Mouse (Mus musculus): ENCODE measurements at regions not wholly inside any gene's neighbourhood (a gene's known extent, or its start where the extent isn't known, plus 50 kb on each side); places are given as distances from the start of the nearest gene placed in this dataset.
A peak's percentile ranks its signal among the peaks of the same experiment; 100 is the strongest.

DNA sequence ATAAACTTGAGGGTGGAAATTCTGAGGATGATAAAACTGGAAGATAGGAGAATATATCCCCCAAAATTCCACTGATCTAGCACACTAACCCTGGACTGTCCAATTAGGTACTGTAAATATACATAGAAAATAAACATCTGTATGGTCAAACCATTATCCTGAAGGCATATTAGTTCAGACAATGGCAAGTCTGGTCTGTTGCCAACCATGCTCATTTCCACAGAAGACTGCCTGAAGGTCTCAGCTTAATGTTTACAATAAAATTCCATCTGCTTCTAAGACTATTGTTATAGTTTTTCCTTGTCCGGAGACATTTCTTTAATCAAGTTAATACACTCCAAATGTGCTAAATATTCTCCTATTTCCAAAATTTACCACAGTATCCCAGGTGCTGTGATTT is 441.2 kb downstream of the Sorl1 start:
- DNase-seq (ENCODE audit: low spot score), result no peak

DNA sequence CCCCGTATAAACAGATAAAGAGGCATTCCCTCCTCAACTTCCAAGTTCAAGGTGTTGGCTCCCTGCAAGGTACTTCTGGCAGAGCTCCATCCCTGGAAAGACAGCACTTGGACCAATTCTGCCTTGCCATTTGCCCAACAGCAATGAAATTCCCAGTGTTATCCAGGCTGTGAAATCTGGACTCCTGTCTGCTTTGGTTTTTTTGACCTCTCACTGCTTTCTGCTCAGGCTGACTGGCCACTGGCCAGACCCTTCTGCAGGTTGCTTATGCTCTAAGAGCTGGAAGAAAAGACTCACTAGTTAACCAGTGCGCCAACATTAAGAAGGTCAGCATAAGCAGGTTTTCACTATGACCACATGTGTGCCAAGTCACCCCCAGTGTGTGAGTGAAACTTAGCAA is 448.4 kb downstream of the Sorl1 start:
- no peak for DNase-seq (ENCODE audit: low spot score)

DNA sequence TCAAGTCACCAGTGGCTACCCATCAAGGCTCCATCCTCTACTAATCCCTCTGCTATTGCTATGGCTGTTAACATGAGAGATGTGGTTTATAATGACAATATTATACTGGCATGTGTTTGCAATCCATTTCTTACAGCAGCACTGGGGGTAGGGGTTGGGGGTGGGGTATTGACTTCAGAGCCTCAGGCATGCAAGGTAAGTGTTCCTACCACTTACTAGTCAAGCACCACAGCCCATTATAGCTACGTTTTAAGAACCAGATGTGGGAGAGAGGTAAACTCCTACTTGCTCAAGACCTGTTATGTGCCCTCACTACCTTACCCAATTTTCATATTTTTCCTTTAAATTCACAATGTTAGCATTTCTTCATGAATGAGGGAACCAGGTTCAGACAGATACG is 451.1 kb downstream of the Sorl1 start:
- DNase-seq (ENCODE audit: low spot score), result no peak

DNA sequence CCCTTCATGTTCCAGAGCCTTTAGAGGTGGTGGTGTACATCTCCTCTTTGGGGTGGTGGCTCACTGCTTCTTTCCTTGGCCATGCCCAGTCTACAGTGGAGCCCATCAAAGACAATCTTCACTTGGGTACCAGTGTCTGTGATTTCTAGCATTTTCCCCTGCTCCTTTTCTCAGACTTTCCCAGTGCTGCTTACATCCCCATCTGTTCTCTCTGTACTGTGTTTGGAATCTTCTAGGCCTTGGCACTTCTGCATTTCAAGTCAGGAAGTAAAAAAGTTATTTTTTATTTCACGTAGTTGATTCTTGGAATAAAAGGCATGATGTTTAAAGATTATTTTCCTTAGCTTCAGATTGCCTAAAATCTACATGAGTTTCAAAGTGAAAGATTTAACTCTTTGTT is 455.4 kb downstream of the Sorl1 start:
- no peak for DNase-seq (ENCODE audit: low spot score)

DNA sequence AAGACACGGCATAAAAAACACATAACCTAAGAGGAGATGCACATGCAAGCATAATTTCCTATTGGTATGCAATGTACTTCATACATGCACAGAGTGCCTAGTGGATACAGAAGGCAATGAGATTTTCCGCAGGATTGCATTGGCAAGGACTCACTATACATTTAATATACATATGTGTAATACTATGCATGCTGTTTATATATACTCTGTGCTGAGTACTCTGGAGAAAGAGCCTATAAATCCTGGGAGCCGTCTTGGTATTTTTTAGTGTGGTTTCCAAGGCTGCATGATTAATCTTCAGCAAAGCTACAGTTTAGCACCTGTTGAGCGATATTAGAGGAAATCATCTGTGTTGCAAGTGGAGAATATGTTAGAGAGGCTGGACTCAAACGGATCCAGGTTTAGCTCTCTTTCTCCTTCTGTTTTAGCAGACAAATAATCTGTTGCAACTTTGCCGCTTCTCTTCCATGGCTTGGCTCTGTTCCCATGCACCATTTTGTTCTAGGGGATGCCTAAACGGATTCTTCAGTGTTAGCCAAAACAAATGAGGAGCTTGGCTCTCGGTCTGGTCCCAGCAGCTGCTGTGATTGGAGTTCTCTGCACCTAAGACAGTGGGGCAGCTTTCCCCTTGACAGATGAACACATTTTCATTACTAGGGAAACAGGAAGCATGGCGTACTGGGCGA is 459.0 kb downstream of the Sorl1 start:
- peak; percentile 9 for DNase-seq (ENCODE audit: low spot score)

DNA sequence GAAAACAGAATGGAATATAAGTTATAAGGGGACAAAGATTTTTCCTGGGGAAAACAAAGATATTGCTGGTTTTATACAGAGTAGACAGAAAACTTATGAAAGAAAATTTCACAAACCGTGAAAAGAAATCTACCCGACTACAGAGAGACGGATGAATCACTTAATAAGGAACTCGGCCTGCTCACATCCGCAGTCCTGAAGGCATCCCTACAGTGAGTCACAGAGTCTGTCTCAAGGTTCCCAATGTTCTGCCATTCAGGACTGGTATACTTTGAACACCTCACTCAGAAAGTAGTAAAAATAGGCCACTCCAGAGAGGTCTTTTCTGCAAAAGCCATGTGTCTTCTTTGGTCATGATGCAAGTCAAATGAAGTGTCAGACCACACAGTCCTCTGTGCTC is 463.5 kb downstream of the Sorl1 start:
- DNase-seq (ENCODE audit: low spot score), result no peak

DNA sequence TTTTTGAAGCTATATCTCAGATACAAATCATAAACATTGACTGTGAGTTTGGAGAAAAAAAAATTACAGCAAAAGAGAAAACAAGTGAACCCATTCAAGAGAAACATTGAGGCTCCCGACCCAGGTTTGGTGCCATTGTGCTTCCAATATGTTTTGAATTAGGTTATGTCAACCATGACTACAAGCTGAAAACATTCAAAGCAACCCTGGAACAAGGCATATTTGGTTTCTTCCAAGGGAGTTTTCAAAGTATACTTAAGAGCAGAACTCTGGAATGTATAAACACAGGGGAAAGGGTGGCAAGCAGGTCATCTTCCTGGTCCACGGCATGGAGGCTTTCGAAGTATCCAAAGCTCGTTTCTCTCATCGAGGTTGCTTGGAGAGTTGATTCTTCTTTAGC is 464.1 kb downstream of the Sorl1 start:
- no peak for DNase-seq (ENCODE audit: low spot score)

DNA sequence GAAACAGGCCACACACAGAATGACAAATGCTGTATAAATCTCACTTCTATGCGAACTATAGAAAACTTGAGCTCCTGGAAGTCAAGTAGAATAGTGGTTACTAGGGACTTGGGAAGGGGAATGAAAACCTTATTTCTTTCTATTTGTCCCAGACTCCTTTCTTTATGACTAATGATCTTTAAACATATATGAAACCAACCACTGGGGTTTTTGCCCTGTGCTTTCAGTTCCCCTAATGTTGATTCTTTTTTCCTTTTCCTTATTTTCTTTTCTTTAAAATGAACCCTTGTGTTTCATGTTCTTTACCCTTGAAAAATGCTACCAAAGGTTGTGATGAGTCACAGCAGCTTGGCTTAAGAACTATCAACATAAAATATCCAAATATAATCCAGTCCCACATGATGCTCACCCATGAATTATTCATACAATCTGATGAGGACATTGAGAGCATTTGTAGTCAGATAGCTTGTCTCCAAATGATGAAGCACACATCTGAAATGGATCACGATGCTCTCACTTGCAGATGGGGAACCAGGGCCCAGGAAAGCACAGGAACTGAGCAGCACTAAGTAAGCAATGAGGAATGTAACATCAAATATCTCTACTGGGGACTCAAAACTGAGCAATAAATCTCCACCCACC is 470.2 kb upstream of the Ubash3b start:
- DNase-seq (ENCODE audit: low spot score), result no peak

DNA sequence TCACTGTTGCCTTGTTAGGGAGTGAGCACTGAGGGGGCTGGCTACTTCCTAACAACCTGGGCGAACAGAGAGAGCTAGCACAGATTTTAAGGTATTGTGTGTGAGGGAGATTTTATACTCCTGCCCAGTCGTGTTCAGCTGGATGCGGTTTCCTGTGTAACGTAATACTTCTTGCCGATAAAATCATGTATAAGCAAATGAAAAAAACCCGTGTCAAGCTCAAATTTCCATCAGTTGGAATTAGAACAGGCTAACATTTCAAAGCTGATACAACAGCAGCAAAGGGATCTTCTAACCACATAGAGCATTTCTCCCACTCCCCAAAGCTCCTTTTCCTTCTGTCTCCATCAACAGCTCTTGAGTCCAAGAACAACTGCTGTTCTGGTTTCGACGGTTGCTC is 459.8 kb upstream of the Ubash3b start:
- DNase-seq (ENCODE audit: low spot score), result no peak

DNA sequence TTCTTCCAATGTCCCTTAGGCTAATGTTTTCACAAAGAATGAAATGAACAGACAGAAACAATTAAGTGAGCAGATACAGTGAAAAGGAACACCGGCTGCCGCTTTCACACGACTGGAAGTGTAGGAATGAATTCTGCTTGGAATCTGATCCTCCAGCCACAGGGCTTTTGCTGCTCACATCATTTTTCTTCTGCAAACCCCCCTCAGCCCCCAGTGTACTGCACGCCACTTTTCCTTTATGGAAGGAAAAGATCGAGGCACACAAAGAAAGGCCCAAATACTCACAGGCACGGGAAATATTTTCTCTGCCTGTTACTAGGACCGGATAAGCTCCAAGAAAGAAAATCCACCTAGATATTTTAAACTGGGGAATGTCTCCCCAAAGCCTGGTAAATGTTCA is 452.5 kb upstream of the Ubash3b start:
- DNase-seq (ENCODE audit: low spot score), result no peak

DNA sequence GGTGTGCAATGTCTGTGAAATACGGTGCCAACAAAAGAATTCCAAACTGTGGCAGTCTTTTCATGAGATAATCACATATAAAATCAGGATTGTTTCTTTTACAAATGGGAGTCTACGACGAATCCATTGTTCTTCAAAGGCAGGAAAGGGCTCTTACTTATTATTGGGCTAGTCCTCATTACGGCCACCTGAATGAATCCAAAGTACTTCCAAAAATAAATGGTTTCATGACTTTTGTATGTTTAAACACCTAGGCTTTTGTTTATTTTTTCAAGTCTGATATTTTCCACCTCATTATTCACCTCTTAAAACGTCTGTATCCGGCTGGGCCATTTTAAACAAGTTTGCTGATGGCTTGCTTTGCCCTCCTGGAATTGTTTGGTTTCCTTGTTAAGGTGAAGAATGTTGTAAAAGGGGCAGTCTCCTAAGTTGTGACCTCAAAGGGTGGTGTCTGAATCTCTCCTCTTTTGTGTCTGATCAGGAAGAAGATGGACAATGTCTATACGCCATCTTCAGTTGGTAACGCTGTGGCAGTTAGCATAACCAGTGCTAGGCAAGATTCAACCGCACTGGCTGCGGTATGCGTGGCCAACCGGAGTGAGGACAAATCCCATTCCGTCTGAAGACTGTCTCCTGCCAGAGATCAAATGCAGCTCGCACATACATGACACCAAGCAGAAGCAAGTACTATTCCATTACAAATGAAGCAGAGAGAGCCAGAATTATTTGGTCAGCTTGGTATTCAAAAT is 451.5 kb upstream of the Ubash3b start:
- no peak for DNase-seq (ENCODE audit: low spot score)

DNA sequence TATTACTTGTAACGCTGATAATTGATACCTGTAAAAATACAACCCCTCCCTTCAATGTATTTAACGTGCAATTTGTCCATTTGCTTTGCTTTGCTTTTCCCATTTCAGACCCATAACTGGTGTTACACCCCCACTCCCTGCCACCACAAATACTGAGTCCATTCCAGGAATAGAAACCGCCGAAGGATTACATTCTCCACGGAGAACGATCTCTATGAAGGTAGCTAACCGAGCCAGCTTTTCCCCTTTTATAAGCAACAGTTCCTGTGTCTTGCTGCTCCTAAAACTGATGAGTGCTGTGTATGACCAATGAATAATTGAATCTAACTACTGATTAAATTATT is 450.9 kb upstream of the Ubash3b start:
- no peak for DNase-seq (ENCODE audit: low spot score)

DNA sequence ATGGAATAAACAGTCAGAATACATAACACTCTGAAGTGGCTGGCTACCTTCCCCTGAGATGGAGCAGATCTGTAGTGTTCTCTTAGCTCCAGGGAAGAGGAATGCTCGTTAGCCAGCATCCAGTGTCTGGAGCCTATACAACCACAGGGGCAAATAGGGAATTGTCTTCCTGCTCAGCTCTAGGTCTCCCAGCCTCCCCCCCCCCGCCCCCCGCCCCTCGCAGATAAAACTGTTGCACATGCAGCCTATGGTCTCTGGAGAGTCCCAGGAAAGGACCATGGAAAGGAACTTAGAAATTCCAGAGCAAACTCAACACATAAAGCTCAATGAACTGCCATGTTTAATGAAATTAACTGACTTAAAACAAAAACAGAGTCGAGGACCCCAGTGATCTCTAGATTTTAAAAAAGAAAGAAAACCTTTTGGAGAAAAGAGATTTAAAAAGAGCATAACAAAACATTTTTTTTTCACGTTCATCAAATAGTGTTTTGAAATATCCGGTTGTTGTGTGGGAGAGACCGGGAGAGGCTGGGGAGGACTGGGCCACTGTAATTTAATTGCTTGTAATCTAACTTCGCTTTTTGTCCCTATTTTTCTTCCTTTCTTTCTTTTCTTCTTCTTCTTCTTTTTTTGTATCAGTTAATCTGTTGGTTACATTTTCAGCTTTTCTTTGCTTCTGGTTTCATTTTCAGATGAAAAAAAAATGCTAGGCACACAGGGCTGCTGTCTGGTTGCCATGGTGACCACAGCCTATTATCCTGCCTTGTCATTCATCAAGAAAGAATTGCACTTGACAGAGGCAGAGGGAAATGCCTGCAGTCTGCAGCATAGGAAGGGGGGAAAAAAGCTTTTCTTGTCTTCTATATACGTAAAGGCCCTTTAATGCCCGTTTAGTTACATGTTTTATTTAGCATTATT is 450.3 kb upstream of the Ubash3b start:
- DNase-seq (ENCODE audit: low spot score), result peak; percentile 16

DNA sequence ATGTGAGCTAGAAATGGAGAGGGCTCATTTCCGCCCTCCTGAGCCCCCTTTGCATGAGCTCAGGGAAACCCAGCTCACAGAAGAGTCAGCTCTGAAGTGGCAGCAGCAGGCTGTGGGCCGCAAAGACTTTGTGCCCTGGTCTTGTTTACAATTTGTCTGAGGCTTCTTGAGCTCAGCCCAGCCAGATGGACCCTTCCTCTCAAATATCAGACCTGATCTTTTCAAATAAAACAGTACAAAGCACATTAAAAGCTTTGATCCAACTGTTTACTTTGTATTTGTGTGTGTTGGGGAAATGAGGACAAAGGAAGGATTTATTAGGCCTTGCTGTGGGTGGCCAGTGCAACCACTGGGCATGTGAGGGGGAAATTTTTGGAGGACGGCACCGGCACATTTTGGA is 448.9 kb upstream of the Ubash3b start:
- no peak for DNase-seq (ENCODE audit: low spot score)

DNA sequence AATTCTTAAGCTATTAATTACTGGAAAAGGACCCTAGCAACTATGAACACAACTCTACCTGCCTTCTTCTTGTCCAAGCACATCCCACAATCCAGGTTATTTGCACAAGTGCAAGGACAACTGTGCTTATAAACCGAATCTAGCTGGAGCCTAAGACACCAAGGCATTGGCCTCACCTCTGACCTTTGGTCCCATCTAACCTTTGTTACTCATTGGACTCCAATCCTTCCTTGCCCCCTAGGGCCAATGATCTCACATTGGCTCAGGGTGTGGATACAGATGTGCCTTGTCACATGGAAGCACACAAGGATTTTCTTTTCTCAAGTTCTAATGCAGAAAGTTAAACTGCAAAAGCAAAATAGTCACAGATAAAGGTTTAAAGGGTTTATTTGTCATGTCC is 444.6 kb upstream of the Ubash3b start:
- no peak for DNase-seq (ENCODE audit: low spot score)

DNA sequence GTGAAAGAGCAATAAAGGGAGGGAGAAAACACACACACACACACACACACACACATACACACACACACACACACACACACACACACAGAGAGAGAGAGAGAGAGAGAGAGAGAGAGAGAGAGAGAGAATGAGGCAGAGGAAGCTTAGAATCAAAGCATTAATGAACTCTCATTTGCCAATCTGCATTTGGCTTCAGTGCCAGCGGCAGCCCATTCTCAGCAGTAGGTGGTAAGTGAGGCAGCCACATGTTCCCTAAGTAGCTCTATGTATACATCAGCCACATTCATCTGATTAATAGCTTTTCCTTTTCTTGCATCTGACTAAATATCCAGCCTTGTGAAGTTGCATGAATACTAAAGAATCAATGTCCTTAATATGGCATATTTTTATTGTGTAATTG is 443.4 kb upstream of the Ubash3b start:
- DNase-seq (ENCODE audit: low spot score), result no peak

DNA sequence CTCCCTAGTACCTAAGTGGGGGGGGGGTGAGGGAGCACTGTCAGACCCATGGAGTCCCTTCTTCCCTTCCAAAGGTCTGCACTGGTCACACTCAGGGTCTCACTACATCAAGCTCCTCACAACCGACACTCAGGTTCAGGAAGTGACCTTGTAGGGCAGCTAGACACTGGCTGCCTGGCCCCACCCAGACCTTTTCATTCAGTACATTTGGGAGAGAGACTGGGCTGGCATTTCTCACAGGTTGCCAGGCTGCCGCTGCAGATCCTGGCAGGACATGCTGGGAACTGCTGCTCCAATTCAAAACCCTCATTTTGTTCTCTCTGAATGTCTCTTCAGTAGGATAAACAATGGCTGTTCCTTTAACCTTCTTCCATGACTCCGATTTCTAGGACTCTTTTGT is 439.3 kb upstream of the Ubash3b start:
- DNase-seq (ENCODE audit: low spot score), result no peak

DNA sequence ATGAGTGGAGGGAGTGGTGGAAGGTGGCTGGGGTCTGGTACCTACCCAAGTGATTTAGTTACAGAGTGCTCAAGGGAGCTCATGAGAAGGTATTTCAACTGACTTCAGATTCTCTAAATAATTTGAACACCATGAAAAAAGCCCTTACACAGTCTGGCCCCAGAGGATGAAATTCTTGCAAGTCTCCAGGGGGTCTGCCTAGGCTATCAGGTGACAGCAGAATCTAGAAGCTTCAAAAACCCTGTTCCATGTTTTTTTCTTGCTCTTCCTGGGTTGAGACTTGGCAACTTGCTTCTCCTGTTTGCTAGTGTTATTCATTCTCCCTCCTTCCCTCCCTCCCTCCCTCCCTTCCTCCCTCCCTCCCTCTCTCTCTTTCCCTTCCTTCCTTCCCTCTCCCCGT is 438.4 kb upstream of the Ubash3b start:
- DNase-seq (ENCODE audit: low spot score), result no peak

DNA sequence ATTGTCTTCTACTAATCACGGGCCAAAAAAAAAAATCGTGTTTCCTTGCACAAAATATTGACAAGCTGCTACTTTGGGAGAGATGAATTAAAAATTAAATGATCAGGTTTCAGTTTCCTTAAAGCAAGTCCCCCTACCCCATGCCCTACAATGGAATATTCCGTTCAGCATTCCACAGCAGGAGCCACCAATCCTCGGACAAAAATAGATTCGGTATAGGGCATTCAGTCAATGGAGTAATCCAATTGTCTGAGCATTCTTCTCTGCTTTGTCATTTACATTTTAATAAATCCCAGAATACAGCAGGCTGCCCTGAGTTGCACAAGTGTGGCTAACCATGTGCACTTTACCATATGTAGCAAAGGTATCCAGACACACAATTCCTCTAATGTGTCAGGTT is 434.3 kb upstream of the Ubash3b start:
- no peak for DNase-seq (ENCODE audit: low spot score)

DNA sequence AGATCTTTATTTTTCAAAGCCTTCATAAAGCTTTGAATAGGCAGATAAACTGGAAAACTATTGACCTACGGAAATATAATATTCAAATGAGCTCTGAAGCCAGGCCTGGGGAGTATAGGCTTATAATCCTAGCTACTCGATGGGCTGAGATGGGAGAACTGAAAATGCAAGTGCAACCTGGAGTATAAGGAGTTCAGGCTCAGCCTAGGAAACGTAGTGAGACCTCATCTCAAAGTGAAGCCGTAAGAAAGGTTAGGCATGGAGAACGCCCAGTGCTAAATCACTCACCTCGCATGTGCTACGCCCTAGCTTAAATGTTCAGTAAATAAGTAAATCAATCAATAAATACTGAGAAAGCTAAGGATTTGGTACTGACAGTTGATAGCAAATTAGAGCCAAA is 432.5 kb upstream of the Ubash3b start:
- DNase-seq (ENCODE audit: low spot score), result no peak

DNA sequence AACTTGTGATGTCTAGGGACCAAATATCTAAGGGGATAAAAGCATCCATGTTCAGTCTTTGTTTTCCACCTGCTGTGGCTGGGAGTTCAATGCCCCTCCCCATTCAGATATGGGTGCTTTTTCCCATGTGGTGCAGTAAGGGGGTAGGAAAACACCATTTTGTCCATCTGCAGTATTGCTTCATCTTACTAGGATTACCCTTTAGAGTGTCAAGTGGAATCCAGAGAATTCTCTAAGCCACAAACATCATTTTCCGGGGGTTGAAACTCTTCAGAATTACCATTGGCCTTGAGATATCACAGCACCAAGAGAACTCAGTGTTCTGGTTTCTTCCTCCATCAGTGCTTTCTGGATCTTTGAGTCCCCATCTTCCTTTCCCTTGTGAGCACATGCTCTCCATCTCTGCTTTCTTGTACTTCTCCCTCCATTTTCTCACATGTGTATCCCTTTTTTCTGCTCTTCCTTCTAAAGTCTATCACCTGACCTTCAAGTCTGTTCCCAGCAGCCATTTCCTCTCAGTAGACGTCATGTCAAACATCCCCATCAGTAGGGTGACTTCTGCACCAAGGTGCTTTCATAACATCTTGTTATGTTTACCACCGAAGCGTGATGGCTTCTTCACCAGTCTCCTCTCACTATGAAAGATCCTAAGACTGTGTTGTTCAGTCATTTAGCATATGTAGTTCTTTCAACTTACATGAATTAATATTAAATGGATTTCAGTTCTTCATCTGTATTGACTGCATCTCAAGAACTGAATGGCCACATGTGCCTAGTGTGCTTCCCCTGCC is 431.6 kb upstream of the Ubash3b start:
- DNase-seq (ENCODE audit: low spot score), result no peak

DNA sequence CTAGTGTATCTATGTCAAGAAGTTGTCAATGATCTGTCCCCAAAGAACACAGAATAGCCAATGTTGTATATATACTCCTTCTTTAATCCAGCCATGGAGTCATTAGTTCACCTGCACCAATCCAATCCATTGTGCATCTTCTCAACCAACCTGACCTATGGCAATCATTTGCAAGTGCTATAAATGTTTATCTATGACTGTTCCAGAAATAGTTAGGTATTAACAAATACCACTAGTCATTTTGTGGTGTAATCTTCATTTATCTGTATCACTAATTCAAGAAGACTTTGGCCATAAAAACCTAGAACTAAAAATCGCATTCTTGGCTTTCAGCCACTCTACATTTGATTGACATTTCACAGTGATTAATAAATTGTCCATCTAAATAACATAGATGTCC is 430.6 kb upstream of the Ubash3b start:
- no peak for DNase-seq (ENCODE audit: low spot score)

Data from testis, postnatal 14 days (tissue).